Mouse (Mus musculus): ENCODE measurements around the gene Ralgapb. TPM values are rescaled to one million over a fixed set of nuclear protein-coding genes. Genes with fewer than 3 reads are reported as not detected.
"Not testable (repeated sequence)": the region's sequence is repeated elsewhere in the genome, so short reads cannot be mapped to it uniquely, and the experiment has no call there.

The Ralgapb gene
- total RNA-seq, 2 experiments from 2014 or later, result 33.7 to 33.9 TPM

GRCm38 (mm10) chr2:158396369-158396768 is 13.3 kb upstream of the Ralgapb start:
- no peak for DNase-seq (ENCODE audit: low spot score)
- intact Hi-C loops (cut with DNase I), result no loop called here

DNA sequence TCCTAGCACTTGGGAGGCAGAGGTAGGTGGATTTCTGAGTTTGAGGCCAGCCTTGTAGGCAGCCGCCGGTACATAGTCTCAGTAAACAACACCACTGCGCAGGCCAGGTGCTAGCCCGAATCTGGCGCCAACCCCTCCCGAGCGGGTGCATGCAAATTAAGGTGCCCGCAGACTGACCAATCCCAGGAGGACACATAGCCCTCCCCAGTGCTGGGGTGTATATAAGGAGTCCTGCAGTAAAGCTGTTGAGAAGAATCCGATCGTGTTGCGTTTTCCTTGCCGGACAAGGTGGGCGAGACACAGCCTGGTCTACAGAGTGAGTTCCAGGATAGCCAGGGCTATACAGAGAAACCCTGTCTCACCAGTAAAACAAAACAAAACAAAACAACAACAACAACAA is 12.5 kb upstream of the Ralgapb start:
- intact Hi-C loops (cut with DNase I); DNase-seq (ENCODE audit: low spot score): not testable (repeated sequence)

GRCm38 (mm10) chr2:158402915-158403314 is 6.7 kb upstream of the Ralgapb start:
- intact Hi-C loops (cut with DNase I), result no loop called here
- no peak for DNase-seq (ENCODE audit: low spot score)

DNA sequence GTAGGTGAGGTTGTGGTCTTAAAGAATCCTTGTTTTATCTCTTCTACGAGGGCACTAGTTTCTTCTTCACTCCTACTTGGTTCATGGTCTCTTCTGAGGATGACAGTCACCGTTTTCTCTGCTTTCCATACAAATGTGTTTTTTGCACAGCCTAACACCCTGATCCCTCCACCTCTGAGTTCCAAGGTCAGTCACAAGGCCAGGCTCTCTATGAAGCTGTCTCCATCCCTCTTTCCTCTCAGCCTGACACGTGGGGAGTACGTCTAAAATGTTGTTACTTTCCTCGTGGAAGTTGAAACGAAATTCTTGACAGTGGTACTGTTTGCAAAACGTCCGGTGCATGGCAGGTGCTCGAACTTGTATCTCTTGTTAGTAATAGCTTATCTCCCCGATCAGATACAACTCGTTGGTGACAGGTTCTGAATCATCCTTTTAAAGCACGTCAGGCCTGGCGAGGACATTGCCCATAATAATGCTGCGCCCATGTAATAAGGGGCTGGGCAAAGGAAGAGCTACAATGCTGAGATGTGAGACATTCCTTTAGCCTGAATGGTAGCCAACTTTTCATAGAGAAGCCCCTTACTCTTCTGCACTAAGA is 552 bp upstream of the Ralgapb start:
- intact Hi-C loops (cut with DNase I), result loop anchor here (5.0 kb wide), 1 partner anchor 47 kb away; no protein-coding TSS in a partner anchor
- no peak for DNase-seq (ENCODE audit: low spot score)

GRCm38 (mm10) chr2:158410022-158411014 is 670 bp downstream of the Ralgapb start:
- intact Hi-C loops (cut with DNase I), result loop anchor here (5.0 to 10.0 kb wide), 2 partner anchors 214 to 382 kb away; partner anchors contain the start of genes Actr5 and Dhx35
- peak; percentile 16 for DNase-seq (ENCODE audit: low spot score)

GRCm38 (mm10) chr2:158413240-158413639 is 3.6 kb downstream of the Ralgapb start:
- DNase-seq (ENCODE audit: low spot score), result no peak

DNA sequence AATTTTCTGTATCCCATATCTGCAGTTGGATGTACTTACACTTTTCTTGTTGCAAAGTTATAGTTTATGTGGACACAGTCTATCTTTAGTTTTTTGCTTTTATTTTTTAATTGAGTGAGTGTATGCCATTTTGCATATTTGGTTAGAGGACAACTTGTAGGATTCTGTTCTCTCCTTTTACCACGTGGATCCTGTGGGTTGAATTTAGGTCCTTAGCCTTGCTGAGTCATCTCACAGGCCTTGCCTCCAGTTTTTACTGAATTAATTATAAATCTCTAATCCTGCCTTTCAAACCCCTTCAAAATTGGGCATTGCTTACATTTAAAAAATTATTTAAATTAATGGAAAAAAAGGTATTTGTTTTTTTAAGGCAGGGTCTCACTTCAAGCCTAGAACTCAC is 6.2 kb downstream of the Ralgapb start:
- DNase-seq (ENCODE audit: low spot score), result no peak
- intact Hi-C loops (cut with DNase I), result loop anchor here (10.0 kb wide), 1 partner anchor 209 kb away; the partner anchor contains the start of gene Actr5

More at GRCm38 (mm10) chr2:158413240-158413639, 3.6 kb downstream of the Ralgapb start:
- intact Hi-C loops (cut with DNase I), result loop anchor here (5.0 to 10.0 kb wide), 2 partner anchors 212 to 379 kb away; partner anchors contain the start of genes Actr5 and Dhx35

DNA sequence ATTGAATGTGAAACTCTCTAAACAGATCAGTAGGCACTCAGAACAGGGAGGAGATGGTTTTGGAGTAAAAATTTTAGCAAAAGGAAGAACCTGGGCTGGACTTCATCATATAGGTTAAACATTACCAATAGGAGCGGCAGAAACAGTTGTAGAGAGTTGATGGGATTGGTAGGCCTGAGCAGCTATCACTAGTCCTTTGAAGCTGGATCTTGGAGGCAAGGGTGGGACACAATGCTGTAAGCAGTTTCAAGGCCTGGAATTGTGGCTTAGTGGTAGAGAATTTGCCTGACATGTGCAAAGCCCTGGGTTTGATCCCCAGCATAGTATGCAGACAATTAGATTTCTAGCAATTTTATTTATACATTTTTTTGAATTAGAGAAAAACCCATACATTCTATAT is 9.0 kb downstream of the Ralgapb start:
- no peak for DNase-seq (ENCODE audit: low spot score)
- intact Hi-C loops (cut with DNase I), result loop anchor here (10.0 kb wide), 1 partner anchor 206 kb away; the partner anchor contains the start of gene Actr5

DNA sequence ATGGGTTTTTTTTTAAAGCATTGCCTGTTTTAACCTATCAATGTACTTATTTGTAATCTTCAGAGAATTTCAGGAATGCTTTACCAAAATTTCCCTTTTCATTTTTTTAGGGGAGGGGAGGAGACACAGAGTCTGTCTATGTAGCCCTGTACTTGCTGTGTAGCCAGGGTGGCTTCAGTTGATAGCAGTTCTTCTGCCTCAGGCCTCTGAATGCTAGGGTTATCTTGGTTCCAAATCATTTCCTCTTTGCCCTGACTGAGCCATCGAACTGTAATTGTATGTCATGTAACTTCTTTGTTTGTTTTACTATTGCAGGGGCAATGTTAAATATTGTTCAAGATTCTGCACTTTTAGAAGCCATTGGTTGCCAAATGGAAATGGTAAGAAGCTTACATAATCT is 36.2 kb downstream of the Ralgapb start:
- DNase-seq (ENCODE audit: low spot score), result no peak
- intact Hi-C loops (cut with DNase I), result no loop called here

DNA sequence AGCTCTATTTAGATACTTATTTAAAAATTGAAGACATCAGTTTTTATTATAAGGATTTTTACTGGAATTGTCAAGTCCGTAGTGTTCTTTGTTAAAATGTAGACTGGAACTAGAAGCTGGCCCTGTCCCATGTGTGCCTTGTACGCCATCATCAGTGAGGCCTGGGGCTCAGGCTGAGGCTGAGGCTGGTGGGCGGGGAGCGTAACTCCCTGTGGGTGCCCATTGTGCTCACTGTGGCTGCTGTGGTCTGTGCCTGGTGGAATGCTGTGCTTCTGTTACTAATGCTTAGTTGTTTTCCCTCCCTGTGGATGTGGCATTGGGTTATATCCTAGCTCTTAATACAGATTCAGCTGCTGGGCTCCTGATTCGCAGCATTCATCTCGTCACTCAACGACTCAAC is 40.2 kb downstream of the Ralgapb start:
- intact Hi-C loops (cut with DNase I), result no loop called here

DNA sequence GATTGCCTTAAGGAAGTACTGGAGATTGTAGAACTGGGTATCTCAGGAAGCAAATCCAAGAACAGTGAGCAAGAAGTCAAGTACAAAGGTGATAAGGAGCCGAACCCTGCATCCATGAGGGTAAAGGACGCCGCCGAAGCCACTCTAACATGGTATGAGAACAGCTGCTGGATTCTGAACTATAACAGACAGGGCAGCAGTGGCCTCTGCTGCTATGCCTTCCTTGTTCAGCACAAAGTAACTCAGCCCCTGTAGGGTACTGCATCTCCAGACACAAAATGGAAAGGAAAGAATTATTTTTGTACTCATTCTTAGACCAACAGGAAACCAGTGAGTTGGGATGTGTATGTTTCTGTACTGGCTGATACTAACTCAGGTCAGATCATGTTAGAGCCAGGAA is 46.8 kb downstream of the Ralgapb start:
- intact Hi-C loops (cut with DNase I), result no loop called here
- no peak for DNase-seq (ENCODE audit: low spot score)

More for the DNA sequence above, 40.2 kb downstream of the Ralgapb start:
- no peak for DNase-seq (ENCODE audit: low spot score)

DNA sequence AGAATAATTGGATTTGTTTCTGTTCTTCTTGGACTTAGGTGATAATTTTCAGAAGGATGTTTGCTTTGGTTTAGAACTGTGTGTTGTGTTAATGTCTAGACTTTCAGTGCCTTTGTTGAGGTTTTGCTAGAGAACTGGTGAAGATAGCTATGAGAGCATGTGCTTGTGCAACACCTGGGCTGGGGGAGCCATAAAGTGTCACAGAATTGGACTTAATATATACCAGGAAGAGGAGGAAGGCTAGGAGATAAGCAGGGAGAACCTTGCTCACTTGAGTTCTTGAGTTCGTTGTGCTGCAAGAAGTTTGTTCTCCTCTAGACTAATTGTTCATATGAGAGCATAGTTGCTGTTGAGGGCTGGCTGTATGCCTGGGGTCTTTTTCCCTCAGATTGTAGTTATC is 48.0 kb downstream of the Ralgapb start:
- DNase-seq (ENCODE audit: low spot score), result no peak
- intact Hi-C loops (cut with DNase I), result no loop called here

DNA sequence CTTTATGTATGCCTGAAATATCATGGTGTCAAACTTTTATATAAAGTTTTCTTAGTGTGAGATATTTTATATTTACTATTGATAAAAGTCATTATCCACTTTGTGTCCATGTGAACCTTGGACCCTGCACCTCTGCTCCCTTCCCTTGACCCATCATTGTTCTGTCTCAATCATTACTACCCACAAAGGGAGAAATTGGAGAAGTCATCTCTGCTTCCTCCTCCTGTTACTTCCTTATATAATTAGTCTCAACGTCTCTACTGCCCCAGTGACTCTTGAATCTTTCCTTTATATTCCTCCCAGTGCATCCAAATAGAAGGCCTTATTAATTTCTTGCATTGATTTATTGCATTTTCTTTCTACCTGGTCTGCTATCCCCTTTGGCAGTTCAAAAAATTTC is 52.8 kb downstream of the Ralgapb start:
- no peak for DNase-seq (ENCODE audit: low spot score)
- intact Hi-C loops (cut with DNase I), result no loop called here

DNA sequence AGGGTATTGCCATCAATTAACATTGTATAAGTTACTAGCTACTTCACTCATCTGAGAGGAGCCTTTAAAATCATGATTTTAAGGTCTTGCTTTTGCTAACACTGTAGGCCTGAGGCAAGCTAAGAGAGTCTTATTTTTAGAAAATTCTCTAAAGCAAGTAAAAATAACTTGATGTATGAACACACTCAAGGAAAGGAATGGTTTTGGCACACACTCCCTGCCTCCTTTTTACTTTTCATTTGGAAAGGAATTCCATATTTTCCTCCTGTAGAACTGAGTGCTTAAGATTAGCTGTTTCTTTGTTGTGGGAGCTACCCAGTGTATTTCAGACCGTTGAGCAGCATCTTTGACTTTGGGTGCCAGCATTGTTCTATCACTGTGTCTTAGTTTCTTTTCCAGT is 64.5 kb downstream of the Ralgapb start:
- no peak for DNase-seq (ENCODE audit: low spot score)
- intact Hi-C loops (cut with DNase I), result no loop called here

DNA sequence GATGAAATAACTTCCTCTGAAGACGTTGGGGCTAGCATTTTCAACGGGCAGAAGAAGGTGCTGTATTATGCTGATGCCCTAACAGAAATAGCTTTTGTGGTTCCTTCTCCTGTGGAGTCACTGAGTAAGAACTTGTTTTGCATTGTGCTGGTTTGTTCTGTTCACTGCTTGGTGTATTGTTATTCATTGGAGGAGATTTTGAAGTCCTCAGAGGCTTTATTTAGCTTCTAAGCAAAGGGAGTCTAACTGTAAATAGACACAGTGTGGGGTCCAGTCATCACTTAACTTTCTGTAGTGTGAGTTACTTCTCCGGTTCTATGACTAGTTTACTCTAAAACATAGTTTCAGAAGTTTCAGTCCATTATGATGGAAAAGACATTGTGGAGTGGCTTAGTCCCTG is 68.0 kb downstream of the Ralgapb start:
- no peak for DNase-seq (ENCODE audit: low spot score)
- intact Hi-C loops (cut with DNase I), result no loop called here

- DNase-seq (ENCODE audit: low spot score), result no peak
- intact Hi-C loops (cut with DNase I), result no loop called here
Measured at GRCm38 (mm10) chr2:158498457-158498856, 88.8 kb downstream of the Ralgapb start.

DNA sequence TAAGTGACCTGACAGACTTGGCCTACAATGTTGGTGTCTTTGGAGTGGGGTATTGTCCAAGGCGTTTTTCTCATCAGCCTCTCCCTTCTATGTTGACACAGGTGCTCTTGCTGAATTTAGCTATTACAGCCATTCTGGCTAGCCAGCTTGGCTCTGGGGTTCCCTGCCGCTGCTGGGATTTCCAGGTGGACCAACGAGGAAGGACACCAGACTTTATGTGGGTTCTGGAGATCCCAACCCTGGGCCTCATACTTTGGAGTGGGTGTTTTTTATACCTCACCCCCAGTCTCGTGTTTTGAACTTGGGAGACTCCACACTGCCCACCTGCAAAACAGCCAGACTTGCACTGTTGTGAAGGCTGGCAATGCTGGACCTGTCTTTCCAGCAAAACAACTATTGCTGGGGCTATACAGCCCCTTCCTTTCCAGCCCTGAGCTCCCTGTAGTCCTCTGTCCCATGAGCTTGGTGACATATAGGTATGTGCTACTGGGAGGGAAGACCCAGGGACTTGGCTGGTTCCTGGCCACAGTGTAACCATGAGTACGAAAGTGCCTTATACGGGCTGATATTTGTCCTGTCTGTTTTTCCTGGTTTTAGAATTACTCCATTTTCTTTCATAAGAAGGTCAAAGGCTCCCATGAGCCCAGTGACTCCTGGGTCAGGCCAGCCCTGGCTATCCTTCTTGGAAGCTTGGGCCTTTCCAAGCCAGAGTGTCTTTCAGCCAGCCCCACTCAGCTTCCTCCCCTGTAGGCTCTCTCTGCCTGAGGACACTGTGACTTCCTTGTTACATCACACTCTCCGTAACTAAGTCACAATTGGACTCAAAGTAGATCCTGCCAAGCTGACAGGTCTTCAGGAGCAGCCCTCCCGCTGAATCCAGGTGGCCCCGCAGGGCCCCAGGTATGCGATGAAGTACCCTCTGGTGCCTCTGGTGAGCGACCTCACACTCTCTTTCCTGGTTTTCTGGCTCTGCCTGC is 92.5 kb downstream of the Ralgapb start, which contains the start of gene Adig:
TSS of gene Adig (plus strand) at position 777 of the 977 bp plus-strand sequence.
- intact Hi-C loops (cut with DNase I), result no loop called here
- no peak for DNase-seq (ENCODE audit: low spot score)

DNA sequence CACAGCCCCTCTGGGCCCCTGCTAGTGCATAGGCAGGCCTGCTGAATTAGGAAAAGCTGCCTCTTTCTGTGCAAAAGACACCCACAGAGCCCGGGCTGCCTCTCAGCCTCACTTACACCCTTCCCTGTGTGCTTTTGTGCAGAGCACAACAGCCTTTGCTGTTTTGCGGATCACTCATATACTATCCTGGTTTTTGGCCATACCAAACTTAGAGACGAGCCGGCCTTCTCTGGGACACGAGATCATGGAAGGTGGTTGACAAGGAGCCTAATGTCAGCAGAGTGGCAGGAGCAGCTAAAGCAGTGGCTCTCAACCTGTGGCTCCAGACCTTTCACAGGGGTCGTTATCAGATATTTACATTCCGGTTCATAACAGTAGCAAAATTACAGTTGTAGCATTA is 93.6 kb downstream of the Ralgapb start:
- DNase-seq (ENCODE audit: low spot score), result no peak
- intact Hi-C loops (cut with DNase I), result no loop called here

- no peak for DNase-seq (ENCODE audit: low spot score)
- intact Hi-C loops (cut with DNase I), result no loop called here
Measured at GRCm38 (mm10) chr2:158503671-158504070, 94.0 kb downstream of the Ralgapb start.

GRCm38 (mm10) chr2:158506475-158506874 is 96.8 kb downstream of the Ralgapb start:
- intact Hi-C loops (cut with DNase I), result no loop called here

More at GRCm38 (mm10) chr2:158506475-158506874, 96.8 kb downstream of the Ralgapb start:
- no peak for DNase-seq (ENCODE audit: low spot score)

All from heart, postnatal 25 days (tissue).